Mouse (Mus musculus): ENCODE results near the gene Ubr4.

DNA sequence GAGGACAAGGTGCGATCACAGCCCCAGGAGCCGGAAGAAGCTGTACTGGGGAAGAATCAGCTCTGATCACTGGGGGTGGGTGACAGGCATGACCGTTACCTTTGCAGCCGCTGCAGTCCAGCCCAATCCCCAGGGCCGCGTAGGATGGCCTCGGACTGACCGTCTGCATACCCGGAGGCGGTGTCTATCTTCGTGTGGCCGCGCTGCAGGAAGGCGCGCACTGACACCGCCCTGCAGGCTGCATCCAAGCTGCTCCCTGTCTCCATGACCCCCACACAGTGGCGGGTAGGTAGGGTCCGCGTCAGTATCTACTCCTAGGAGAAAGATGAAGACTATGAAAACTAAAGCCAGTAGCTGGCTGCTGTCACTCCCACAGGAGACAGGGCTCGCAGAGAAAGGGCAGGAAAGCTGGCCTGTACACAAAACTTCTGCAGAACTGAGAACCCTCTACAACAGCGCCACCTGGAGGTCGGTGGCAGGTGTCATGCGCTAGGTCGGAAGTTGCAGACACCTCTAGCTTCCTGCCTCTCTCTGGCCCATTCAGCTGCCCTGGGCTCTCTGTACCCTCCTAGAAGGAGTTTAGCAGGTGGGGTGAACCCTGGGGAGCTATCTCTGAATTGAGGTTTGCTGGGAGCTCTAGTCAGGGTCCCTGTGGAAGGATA, 15.5 kb upstream of the Ubr4 start:
- TF ChIP-seq TCF12 (IDR thresholded peaks at IDR 0.05; ENCODE audit: insufficient read depth, poor library complexity, severe bottlenecking): no peak
- no peak for TF ChIP-seq POLR2A (IDR thresholded peaks at IDR 0.05; ENCODE audit: insufficient read length, low read depth)
- no peak for TF ChIP-seq USF1 (IDR thresholded peaks at IDR 0.05; ENCODE audit: low read depth)
- no peak for TF ChIP-seq MYOD1 (IDR thresholded peaks at IDR 0.05; ENCODE audit: control insufficient read depth in 1 of 3, insufficient read length in 2 of 3, low read depth in 2 of 3)
- TF ChIP-seq MAX (IDR thresholded peaks at IDR 0.05; ENCODE audit: low read depth): no peak
- no peak for TF ChIP-seq POLR2AphosphoS2 (IDR thresholded peaks at IDR 0.05; ENCODE audit: insufficient read length, low read depth)
- TF ChIP-seq REST (IDR thresholded peaks at IDR 0.05; ENCODE audit: insufficient read depth, insufficient read length): no peak
- TF ChIP-seq MYOG (IDR thresholded peaks at IDR 0.05; ENCODE audit: control insufficient read depth in 1 of 3, insufficient read depth in 1 of 3, insufficient read length in 2 of 3, low read depth in 2 of 3): no peak
- no peak for TF ChIP-seq E2F4 (IDR thresholded peaks at IDR 0.05; ENCODE audit: insufficient read depth)
- no peak for TF ChIP-seq CEBPB (IDR thresholded peaks at IDR 0.05; ENCODE audit: insufficient read depth, poor library complexity, severe bottlenecking)
- TF ChIP-seq SRF (IDR thresholded peaks at IDR 0.05; ENCODE audit: control insufficient read depth, insufficient read length, low read depth): no peak
- no peak for TF ChIP-seq TCF3 (IDR thresholded peaks at IDR 0.05; ENCODE audit: insufficient read length, low read depth)
